Mouse (Mus musculus): ENCODE data around the gene Tmtc2.

Gene Tmtc2

GRCm38 (mm10) chr10:105405856-105406527 lies 168.3 kb downstream of the Tmtc2 start:
- DNase-seq (ENCODE audit: low read depth), result no peak

DNA sequence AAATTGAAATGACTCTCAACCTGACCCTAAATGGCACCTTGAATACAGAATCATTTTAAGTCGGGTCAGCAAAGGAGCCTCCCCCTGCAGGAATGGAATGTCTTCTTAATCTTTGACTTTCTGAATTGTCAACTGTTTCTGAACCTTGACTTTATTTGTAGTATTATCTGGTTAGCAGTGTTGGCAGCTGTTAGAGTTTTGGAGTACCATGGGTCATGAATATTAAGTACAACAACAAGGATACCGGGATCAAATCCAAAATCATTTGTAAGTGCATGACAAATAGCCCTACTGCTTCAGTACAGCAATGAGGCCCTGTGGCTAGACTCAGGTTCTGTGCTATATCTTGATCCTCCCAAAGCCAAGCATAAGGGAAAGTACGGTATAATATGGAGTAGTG lies 170.3 kb downstream of the Tmtc2 start:
- DNase-seq (ENCODE audit: low read depth), result no peak

- no peak for DNase-seq (ENCODE audit: low read depth)
Observed at GRCm38 (mm10) chr10:105402481-105402779, 171.8 kb downstream of the Tmtc2 start.

GRCm38 (mm10) chr10:105401754-105402480 lies 172.3 kb downstream of the Tmtc2 start:
- no peak for DNase-seq (ENCODE audit: low read depth)

GRCm38 (mm10) chr10:105399316-105399715 lies 174.9 kb downstream of the Tmtc2 start:
- DNase-seq (ENCODE audit: low read depth), result no peak

GRCm38 (mm10) chr10:105384065-105384464 lies 190.2 kb downstream of the Tmtc2 start:
- DNase-seq (ENCODE audit: low read depth), result no peak

DNA sequence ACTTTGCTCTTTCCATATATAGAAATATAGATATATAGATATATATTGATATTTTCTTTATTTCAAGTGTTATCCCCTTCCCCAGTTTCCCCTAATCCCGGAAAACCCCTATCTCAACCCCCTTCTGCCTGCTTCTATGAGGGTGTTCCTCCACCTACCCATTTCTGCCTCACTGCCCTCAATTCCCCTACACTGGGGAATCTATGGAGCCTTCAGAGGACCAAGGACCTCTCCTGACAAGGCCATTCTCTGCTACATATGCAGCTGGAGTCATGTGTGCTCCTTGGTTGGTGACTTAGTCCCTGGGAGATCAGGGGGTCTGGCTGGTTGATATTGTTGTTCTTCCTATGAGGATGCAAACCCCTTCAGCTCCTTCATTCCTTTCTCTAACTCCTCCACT lies 192.5 kb downstream of the Tmtc2 start:
- DNase-seq (ENCODE audit: low read depth), result no peak

GRCm38 (mm10) chr10:105381202-105381601 lies 193.0 kb downstream of the Tmtc2 start:
- DNase-seq (ENCODE audit: low read depth), result no peak

GRCm38 (mm10) chr10:105380584-105380983 lies 193.7 kb downstream of the Tmtc2 start:
- DNase-seq (ENCODE audit: low read depth), result no peak

DNA sequence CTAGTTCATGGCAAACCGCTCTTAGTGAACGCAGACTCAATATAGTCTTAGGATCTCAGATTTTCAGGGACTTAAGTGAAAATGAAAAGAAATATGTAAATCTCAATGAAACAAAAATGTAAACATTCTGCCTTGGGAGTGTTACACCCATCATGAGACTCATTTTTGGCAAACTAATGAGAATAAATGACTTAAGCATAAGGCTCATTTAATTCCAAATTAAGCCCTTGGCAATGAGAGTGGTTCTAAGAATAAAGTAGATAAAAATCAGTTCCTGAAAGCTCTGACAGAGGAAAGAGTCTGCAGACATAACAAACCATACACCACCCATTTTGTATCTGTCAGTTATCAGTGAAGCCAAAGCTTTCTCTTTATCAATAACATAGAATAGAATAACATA lies 196.5 kb downstream of the Tmtc2 start:
- no peak for DNase-seq (ENCODE audit: low read depth)

DNA sequence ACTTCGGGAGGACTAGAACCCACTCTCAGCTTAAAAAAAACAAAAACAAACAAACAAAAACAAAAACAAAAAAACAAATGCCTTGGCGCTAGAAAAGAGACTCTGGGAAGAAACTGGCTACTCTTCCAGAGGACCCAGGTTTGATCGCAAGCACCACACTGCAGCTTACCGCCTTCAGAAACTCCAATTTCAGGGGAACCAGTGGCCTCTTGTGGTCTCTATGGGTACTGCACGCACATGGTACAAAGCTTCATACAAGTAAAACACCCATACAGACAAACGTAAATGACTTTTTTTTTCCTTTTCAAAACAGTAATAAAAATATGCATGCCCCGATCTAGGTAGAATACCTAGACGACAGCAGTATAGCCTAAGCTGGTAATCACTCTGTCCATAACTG lies 201.0 kb downstream of the Tmtc2 start:
- peak; percentile 1 for DNase-seq (ENCODE audit: low read depth)

DNA sequence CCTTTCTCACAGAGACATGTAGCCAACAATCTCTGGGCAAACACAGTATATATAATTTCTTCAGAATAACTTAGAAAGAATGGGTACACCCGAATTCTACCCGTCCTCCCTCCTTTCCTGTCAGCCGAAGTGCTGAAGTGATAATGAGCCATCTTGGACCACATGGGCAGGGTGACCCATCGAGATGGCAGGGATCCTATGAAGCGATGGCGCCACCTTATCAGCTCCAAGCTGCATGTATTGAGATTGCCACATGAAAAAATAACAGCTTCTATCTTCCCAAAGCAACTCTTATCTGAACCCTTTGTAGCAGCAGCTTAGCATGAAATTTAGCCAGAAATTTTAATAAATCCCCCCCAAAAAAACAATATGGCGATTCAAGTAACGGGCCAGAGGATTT lies 206.0 kb downstream of the Tmtc2 start:
- DNase-seq (ENCODE audit: low read depth), result no peak

- no peak for DNase-seq (ENCODE audit: low read depth)
Observed at GRCm38 (mm10) chr10:105364480-105364879, 209.8 kb downstream of the Tmtc2 start.

GRCm38 (mm10) chr10:105350301-105350700 lies 223.9 kb downstream of the Tmtc2 start:
- DNase-seq (ENCODE audit: low read depth), result no peak

DNA sequence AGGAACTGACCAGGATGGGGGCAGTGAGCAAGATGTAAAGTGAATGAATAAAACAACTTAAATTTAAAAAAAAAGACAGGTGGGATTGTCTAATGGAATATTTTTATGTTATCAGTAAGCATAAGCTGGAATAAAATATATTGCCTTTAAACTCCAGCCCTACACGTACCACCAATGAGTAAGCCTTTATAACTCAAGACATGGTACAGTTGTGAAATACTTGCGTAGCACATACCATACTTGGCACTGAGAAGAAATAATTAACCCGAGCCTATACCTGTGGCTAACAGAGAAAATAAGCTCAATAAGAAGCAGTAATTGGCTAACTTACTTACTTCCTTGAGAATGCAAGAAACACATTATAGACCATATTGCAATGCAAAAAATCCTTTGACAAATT lies 228.3 kb downstream of the Tmtc2 start:
- no peak for DNase-seq (ENCODE audit: low read depth)

GRCm38 (mm10) chr10:105332856-105333255 lies 241.4 kb downstream of the Tmtc2 start:
- no peak for DNase-seq (ENCODE audit: low read depth)

- no peak for DNase-seq (ENCODE audit: low read depth)
Observed at GRCm38 (mm10) chr10:105330327-105330726, 243.9 kb downstream of the Tmtc2 start.

GRCm38 (mm10) chr10:105323646-105324192 lies 250.5 kb downstream of the Tmtc2 start:
- DNase-seq (ENCODE audit: low read depth), result no peak

DNA sequence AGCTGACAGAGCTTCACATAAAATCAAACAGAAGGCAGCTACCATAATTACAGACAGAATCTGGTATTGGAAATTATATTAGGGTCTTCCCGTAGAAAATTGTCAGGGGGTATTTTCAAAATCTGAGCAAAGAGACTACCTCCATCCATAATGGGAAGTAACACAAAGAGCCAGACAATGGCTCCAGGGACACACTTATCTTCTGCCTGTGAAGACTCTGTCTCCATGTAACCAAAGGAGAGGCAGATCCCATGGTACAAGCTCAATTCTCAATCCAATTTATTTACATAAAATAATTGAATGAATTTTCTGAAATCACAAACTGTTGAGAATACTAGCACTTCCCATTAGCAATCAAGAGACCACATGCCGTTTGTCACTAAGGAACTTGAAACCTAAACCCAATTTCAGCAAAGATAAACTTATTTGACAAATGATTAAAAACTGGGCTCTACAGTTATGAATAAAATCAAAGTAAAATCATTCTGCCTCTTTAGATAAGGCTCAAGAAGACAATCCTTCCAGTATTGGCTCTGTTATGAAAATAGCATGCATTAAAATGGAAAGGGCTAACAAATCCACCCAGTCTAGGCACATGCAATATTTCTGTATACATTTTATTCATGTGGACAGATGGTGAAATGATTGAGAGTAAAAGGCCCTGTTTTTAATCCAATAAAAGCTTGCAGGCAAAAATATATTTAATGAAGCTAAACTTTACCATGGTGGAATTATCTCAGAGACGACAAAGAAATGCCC lies 254.8 kb downstream of the Tmtc2 start:
- DNase-seq (ENCODE audit: low read depth), result no peak

GRCm38 (mm10) chr10:105318869-105319268 lies 255.4 kb downstream of the Tmtc2 start:
- no peak for DNase-seq (ENCODE audit: low read depth)

GRCm38 (mm10) chr10:105312986-105313385 lies 261.3 kb downstream of the Tmtc2 start:
- no peak for DNase-seq (ENCODE audit: low read depth)

DNA sequence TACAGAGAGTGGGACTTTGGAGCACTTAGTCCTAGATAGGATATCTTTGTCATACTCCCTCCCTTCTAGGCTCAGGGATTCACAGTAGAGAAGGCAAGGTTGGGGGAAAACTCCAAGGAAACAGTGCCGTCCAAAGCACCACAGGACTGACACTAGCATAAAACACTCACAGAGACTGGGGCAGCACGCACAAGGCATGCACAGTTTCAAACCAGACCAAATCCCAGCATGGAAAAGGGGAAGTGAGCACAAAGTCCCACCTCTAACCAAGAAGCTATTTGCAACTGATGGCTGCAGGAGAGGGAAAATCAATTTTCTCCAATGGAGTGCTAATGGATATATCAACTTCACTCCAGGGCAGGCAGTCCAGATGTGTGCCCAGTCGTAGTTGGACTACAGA lies 276.7 kb downstream of the Tmtc2 start:
- no peak for DNase-seq (ENCODE audit: low read depth)

DNA sequence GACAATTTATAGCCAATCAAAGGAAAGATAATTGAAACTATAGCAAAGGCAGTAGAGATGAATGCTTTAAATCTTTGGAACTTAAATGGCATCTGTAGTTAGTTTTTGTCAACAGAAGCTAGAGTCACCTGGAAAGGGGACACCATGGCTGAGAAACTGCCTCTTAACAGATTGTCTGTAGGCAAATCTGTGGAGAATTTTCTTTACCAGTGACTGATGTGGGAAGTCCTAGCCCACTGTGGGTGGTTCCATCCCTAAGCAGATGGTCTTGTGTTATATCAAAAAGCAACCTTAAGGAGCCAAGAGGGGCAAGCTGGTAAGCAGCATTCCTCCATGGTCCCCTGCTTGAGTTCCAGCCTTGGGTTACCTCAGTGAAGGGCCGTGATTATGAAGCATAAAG lies 281.3 kb downstream of the Tmtc2 start:
- no peak for DNase-seq (ENCODE audit: low read depth)

Measured in naive thymus-derived CD4-positive, alpha-beta T cell, adult 2 months (primary cell).